ENCODE assay signal across 14 mouse cellular contexts in the genomic region with DNA sequence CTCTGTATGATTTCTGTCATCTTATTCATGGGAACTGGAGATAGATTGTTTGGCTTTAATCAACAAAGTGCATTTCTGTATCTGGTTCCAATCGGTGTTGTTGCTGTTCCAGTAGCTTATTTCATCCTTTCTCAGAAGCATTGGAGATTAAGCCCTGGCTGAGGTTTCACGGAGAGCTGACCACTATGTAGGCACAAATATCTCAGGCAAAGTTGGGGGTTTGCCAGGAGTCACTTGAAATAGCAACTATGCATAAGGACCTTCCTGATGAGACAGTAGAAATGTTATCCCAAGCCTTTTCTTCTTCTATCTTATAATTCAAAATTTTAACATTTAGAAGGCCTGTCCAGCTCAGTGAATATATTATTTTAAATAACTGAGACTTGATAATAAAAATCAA.
"Had no signal": no experiment of that assay in that cellular context is flagged by ENCODE, and none has a peak within 500 bp of the region (broad histone marks: within the 10 kb centered on the region; RNA-seq: fewer than 3 reads in every experiment).

No protein-coding gene starts in this region.

- H3K36me3 ChIP-seq: limb, embryonic 15.5 days; liver, embryonic 12.5 days; lung, embryonic 15.5 days; midbrain, embryonic 12.5 days; neural tube, embryonic 13.5 days; stomach, embryonic 15.5 days had no signal

- H3K9me3 ChIP-seq: limb, embryonic 15.5 days; liver, embryonic 12.5 days; lung, embryonic 15.5 days; midbrain, embryonic 12.5 days; neural tube, embryonic 13.5 days; stomach, embryonic 15.5 days had no signal

- H3K9ac ChIP-seq: limb, embryonic 15.5 days; liver, embryonic 12.5 days; lung, embryonic 15.5 days; midbrain, embryonic 12.5 days; neural tube, embryonic 13.5 days; stomach, embryonic 15.5 days had no signal

- H3K4me1 ChIP-seq: limb, embryonic 15.5 days; liver, embryonic 12.5 days; lung, embryonic 15.5 days; midbrain, embryonic 12.5 days; neural tube, embryonic 13.5 days; stomach, embryonic 15.5 days had no signal

- H3K4me2 ChIP-seq: limb, embryonic 15.5 days; liver, embryonic 12.5 days; lung, embryonic 15.5 days; midbrain, embryonic 12.5 days; neural tube, embryonic 13.5 days; stomach, embryonic 15.5 days had no signal

- DNase-seq: kidney, postnatal 36 days; layer of hippocampus, adult 9-11 months; layer of hippocampus, postnatal 36 days; lung, postnatal 14 days; retina, postnatal 1 day; right cerebral cortex, postnatal 4 days; thymus, postnatal 36 days had no signal

- H3K27me3 ChIP-seq: limb, embryonic 15.5 days; liver, embryonic 12.5 days; lung, embryonic 15.5 days; midbrain, embryonic 12.5 days; neural tube, embryonic 13.5 days; stomach, embryonic 15.5 days had no signal

- H3K4me3 ChIP-seq: limb, embryonic 15.5 days; liver, embryonic 12.5 days; lung, embryonic 15.5 days; midbrain, embryonic 12.5 days; neural tube, embryonic 13.5 days; stomach, embryonic 15.5 days had no signal

- ATAC-seq: liver, embryonic 12.5 days; midbrain, embryonic 16.5 days had no signal

- H3K27ac ChIP-seq: limb, embryonic 15.5 days; liver, embryonic 12.5 days; lung, embryonic 15.5 days; midbrain, embryonic 12.5 days; neural tube, embryonic 13.5 days; stomach, embryonic 15.5 days had no signal
